Mouse (Mus musculus): ENCODE results near the gene Slc35a2. TPM values are rescaled to one million over a fixed set of nuclear protein-coding genes. Genes with fewer than 3 reads are reported as not detected.

Slc35a2 gene
- 10 to 100 TPM; 30.9 to 34.8 TPM for total RNA-seq (2023)

GRCm38 (mm10) chrX:7883841-7884567 is at the start of gene Slc35a2:
Gene Slc35a2, plus strand, starts transcription at chrX:7884028.

GRCm38 (mm10) chrX:7841163-7842162 is 42.4 kb upstream of the Slc35a2 start, which contains the start of gene Otud5:
Gene Otud5, plus strand, starts transcription at chrX:7841364.

GRCm38 (mm10) chrX:7878007-7878419 is 5.8 kb upstream of the Slc35a2 start, which contains the start of gene Pim2:
Gene Pim2, plus strand, starts transcription at chrX:7878262.

GRCm38 (mm10) chrX:7898880-7899874 is 15.3 kb downstream of the Slc35a2 start, which contains the start of the genes Pqbp1 and Timm17b:
Gene Pqbp1, minus strand, starts transcription at chrX:7899269.
Gene Timm17b, plus strand, starts transcription at chrX:7899357.

GRCm38 (mm10) chrX:7907735-7908134 is 23.9 kb downstream of the Slc35a2 start, which contains the start of gene Gm10491:
Gene Gm10491, minus strand, starts transcription at chrX:7907835.

GRCm38 (mm10) chrX:7909242-7909641 is 25.4 kb downstream of the Slc35a2 start, which contains the start of gene Gm10490:
Gene Gm10490, plus strand, starts transcription at chrX:7909542.

GRCm38 (mm10) chrX:7919601-7920383 is 36.0 kb downstream of the Slc35a2 start, which contains the start of gene Pcsk1n:
Gene Pcsk1n, plus strand, starts transcription at chrX:7919822.

GRCm38 (mm10) chrX:7928270-7928790 is 44.5 kb downstream of the Slc35a2 start, which contains the start of gene Eras:
Gene Eras, minus strand, starts transcription at chrX:7928607.

Other genes with a start within 250 kb of the Slc35a2 start
- gene Syp, start 245.6 kb upstream of the Slc35a2 start, total RNA-seq (2023): under 1 TPM; 0.55 to 0.56 TPM
- gene Prickle3, start 226.8 kb upstream of the Slc35a2 start, total RNA-seq (2023): 10 to 100 TPM; 34.3 to 35.7 TPM
- gene Plp2, start 212.6 kb upstream of the Slc35a2 start, total RNA-seq (2023): 100 to 1,000 TPM; 105 to 109 TPM
- not detected for gene Magix, start 202.8 kb upstream of the Slc35a2 start, total RNA-seq (2023)
- gene Gpkow, start 186.9 kb upstream of the Slc35a2 start, total RNA-seq (2023): 10 to 100 TPM; 52.4 to 61.9 TPM
- gene Wdr45, start 169.7 kb upstream of the Slc35a2 start, total RNA-seq (2023): 10 to 100 TPM; 70.0 to 71.3 TPM
- not detected for gene Gm45208, start 161.8 kb upstream of the Slc35a2 start, total RNA-seq (2023)
- gene Praf2, start 155.6 kb upstream of the Slc35a2 start, total RNA-seq (2023): 10 to 100 TPM; 13.6 to 14.4 TPM
- not detected for gene Ccdc120, start 133.1 kb upstream of the Slc35a2 start, total RNA-seq (2023)
- gene Tfe3, start 121.5 kb upstream of the Slc35a2 start, total RNA-seq (2023): 10 to 100 TPM; 27.3 to 33.5 TPM
- 100 to 1,000 TPM; 274 to 300 TPM for gene Gripap1, start 94.3 kb upstream of the Slc35a2 start, total RNA-seq (2023)
- 1 to 10 TPM in 1 of 2 experiments, under 1 TPM in 1; 0.59 to 2.3 TPM for gene Kcnd1, start 61.7 kb upstream of the Slc35a2 start, total RNA-seq (2023)
- gene Otud5, start 42.7 kb upstream of the Slc35a2 start, total RNA-seq (2023): 100 to 1,000 TPM; 180 to 210 TPM
- 10 to 100 TPM; 35.7 to 59.2 TPM for gene Pim2, start 5.8 kb upstream of the Slc35a2 start, total RNA-seq (2023)
- 100 to 1,000 TPM; 121 to 128 TPM for gene Pqbp1, start 15.2 kb downstream of the Slc35a2 start, total RNA-seq (2023)
- 10 to 100 TPM; 59.7 to 62.1 TPM for gene Timm17b, start 15.3 kb downstream of the Slc35a2 start, total RNA-seq (2023)
- gene Gm10491, start 23.8 kb downstream of the Slc35a2 start, total RNA-seq (2023): not detected
- not detected for gene Gm10490, start 25.5 kb downstream of the Slc35a2 start, total RNA-seq (2023)
- not detected for gene Pcsk1n, start 35.8 kb downstream of the Slc35a2 start, total RNA-seq (2023)
- gene Eras, start 44.6 kb downstream of the Slc35a2 start, total RNA-seq (2023): not detected
- gene Hdac6, start 63.9 kb downstream of the Slc35a2 start, total RNA-seq (2023): 10 to 100 TPM; 21.5 to 23.6 TPM
- gene Gata1, start 94.0 kb downstream of the Slc35a2 start, total RNA-seq (2023): not detected
- gene Glod5, start 134.5 kb downstream of the Slc35a2 start, total RNA-seq (2023): not detected
- 10 to 100 TPM; 29.7 to 33.9 TPM for gene Suv39h1, start 190.7 kb downstream of the Slc35a2 start, total RNA-seq (2023)
- gene Was, start 206.5 kb downstream of the Slc35a2 start, total RNA-seq (2023): 100 to 1,000 TPM; 133 to 139 TPM
- 10 to 100 TPM; 33.3 to 45.5 TPM for gene Wdr13, start 248.9 kb downstream of the Slc35a2 start, total RNA-seq (2023)

Measured in B cell, adult 67 days (primary cell).